ENCODE assay signal across 30 mouse cellular contexts in the genomic region with DNA sequence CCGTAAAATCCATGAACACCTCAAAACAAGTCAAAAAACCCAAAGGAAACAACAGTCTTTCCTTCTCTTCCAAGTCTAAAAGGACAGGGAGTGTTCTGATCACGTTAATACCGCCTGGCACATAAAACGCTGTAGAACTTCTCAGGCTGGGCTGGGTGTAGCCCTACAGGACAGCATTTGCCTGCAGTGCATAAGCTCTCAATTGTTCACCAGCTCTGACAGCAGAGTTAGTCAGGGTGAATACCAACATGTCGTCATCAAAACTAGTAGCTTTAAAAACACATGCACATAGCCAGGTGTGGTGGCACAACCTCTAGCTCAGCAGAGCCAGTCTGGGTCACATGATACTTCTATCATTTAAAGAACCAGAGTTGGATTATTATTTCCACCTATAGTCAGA. TPM values are rescaled to one million over a fixed set of nuclear protein-coding genes. Genes with fewer than 3 reads are reported as not detected.
A peak's percentile ranks its signal among the peaks of the same experiment; 100 is the strongest.
DNase-seq lines count a peak whose midpoint lies in the region; ATAC-seq and TF ChIP-seq lines count a peak whose summit lies in the region.
"Had no signal": no experiment of that assay in that cellular context is flagged by ENCODE, and none has a peak within 500 bp of the region (broad histone marks: within the 10 kb centered on the region; RNA-seq: fewer than 3 reads in every experiment).

No protein-coding gene starts in this region.

- no peaks in the 10 kb centered on the region for H3K9me3 ChIP-seq in limb, embryonic 15.5 days
- no peaks in the 10 kb centered on the region for H3K9me3 ChIP-seq in limb, embryonic 10.5 days (replicated peaks)
- no peaks in the 10 kb centered on the region for H3K9me3 ChIP-seq in stomach, postnatal 0 days (ENCODE audit: control insufficient read depth, low read length)
- H3K9me3 ChIP-seq: forebrain, embryonic 12.5 days; heart, embryonic 10.5 days; kidney, embryonic 15.5 days; lung, embryonic 15.5 days; midbrain, embryonic 15.5 days; neural tube, embryonic 13.5 days had no signal

- H3K4me3 ChIP-seq in limb, embryonic 15.5 days = no peak overlapping the region
- no peak overlapping the region for H3K4me3 ChIP-seq in limb, embryonic 10.5 days
- no peak overlapping the region for H3K4me3 ChIP-seq in embryonic fibroblast, embryonic 13.5 days (ENCODE audit: insufficient read depth, low read length)
- H3K4me3 ChIP-seq in stomach, postnatal 0 days (ENCODE audit: low read depth, low read length) = no peak overlapping the region
- H3K4me3 ChIP-seq: forebrain, embryonic 12.5 days; gastrocnemius, adult 2 months; heart, embryonic 10.5 days; kidney, embryonic 15.5 days; lung, embryonic 15.5 days; midbrain, embryonic 15.5 days; myocyte; neural tube, embryonic 13.5 days had no signal

- DNase-seq in cerebellum, adult 9-10 months = peak; percentile 31
- DNase-seq in cerebellum, postnatal 4 days (ENCODE audit: low spot score in 2 of 2) = no peak
- DNase-seq in limb, embryonic 10.5 days (ENCODE audit: low spot score) = no peak
- DNase-seq in stomach, postnatal 0 days (ENCODE audit: low spot score) = peak; percentile 37
- DNase-seq in testis, postnatal 14 days (ENCODE audit: low spot score) = no peak
- DNase-seq: adrenal gland, adult 8-10 months; cerebellum, adult 8-10 months; gastrocnemius, adult 2 months; heart, postnatal 4 days; lung, postnatal 36 days; retina, postnatal 1 day; right cerebral cortex, postnatal 25 days had no signal

- 87% methylated on average over 5 of the region's 5 CpGs for WGBS in limb, embryonic 15.5 days
- WGBS in limb, embryonic 10.5 days = 92% methylated on average over 5 of the region's 5 CpGs
- 63% methylated on average over 5 of the region's 5 CpGs for WGBS in stomach, postnatal 0 days

- no peak for ATAC-seq in limb, embryonic 15.5 days (ENCODE audit: insufficient number of reproducible peaks, low FRiP score, low TSS enrichment, low read depth)
- peak; percentile 18 for ATAC-seq in stomach, postnatal 0 days (ENCODE audit: low FRiP score, low TSS enrichment)
- no peak for ATAC-seq in megakaryocyte-erythroid progenitor cell, adult 5-6 weeks (replicated peaks; ENCODE audit: low FRiP score, low TSS enrichment, poor library complexity, severe bottlenecking)
- ATAC-seq: inflammation-experienced regulatory T-cells, adult 6 months; midbrain, embryonic 15.5 days had no signal

- TF ChIP-seq POLR2A in embryonic fibroblast, embryonic 13.5 days (IDR thresholded peaks at IDR 0.05; ENCODE audit: low read depth, low read length) = no peak

- no peaks in the 10 kb centered on the region for H3K27me3 ChIP-seq in limb, embryonic 15.5 days
- H3K27me3 ChIP-seq in limb, embryonic 10.5 days (ENCODE audit: low read depth, poor library complexity, severe bottlenecking) = no peaks in the 10 kb centered on the region
- no peaks in the 10 kb centered on the region for H3K27me3 ChIP-seq in stomach, postnatal 0 days (ENCODE audit: control insufficient read depth, insufficient read depth, low read length)
- H3K27me3 ChIP-seq: forebrain, embryonic 12.5 days; kidney, embryonic 15.5 days; lung, embryonic 15.5 days; midbrain, embryonic 15.5 days; neural tube, embryonic 13.5 days had no signal

- H3K4me1 ChIP-seq in limb, embryonic 15.5 days = peaks cover 35% of the 10 kb centered on the region
- peaks cover 30% of the 10 kb centered on the region for H3K4me1 ChIP-seq in limb, embryonic 10.5 days
- H3K4me1 ChIP-seq in embryonic fibroblast, embryonic 13.5 days (ENCODE audit: control insufficient read depth, insufficient read depth, low read length) = peaks cover 11% of the 10 kb centered on the region; the same call in 1 of the 2 replicates
- peaks cover 7% of the 10 kb centered on the region; the same call in 1 of the 2 replicates for H3K4me1 ChIP-seq in stomach, postnatal 0 days (replicated peaks; ENCODE audit: control insufficient read depth, insufficient read depth)

- H3K27ac ChIP-seq in limb, embryonic 15.5 days = 0 out of 2 replicates have a peak overlapping the region, but pooled peaks have one; percentile 11
- no peak overlapping the region for H3K27ac ChIP-seq in limb, embryonic 10.5 days
- H3K27ac ChIP-seq in embryonic fibroblast, embryonic 13.5 days (ENCODE audit: insufficient read depth, low read length) = peak overlapping the region; percentile 67; the same call in 1 of the 2 replicates
- peak overlapping the region; percentile 96 for H3K27ac ChIP-seq in stomach, postnatal 0 days (replicated peaks)
- H3K27ac ChIP-seq: gastrocnemius, adult 2 months; heart, embryonic 10.5 days; hindbrain, embryonic 14.5 days; liver, embryonic 14.5 days; lung, embryonic 15.5 days; neural tube, embryonic 13.5 days had no signal

- no peak for TF ChIP-seq EP300 in stomach, postnatal 0 days (optimal IDR thresholded peaks at IDR 0.05)

- peaks cover 45% of the 10 kb centered on the region for H3K36me3 ChIP-seq in limb, embryonic 15.5 days
- H3K36me3 ChIP-seq in limb, embryonic 10.5 days = peaks cover 50% of the 10 kb centered on the region
- peaks cover 11% of the 10 kb centered on the region for H3K36me3 ChIP-seq in stomach, postnatal 0 days (ENCODE audit: control insufficient read depth, insufficient read depth, low read length)

- TF ChIP-seq CTCF in embryonic fibroblast, embryonic 13.5 days (IDR thresholded peaks at IDR 0.05; ENCODE audit: borderline replicate concordance, insufficient read depth, low read length) = no peak
- no peak for TF ChIP-seq CTCF in stomach, postnatal 0 days (IDR thresholded peaks at IDR 0.05; ENCODE audit: low read depth)

- no peak overlapping the region for H3K9ac ChIP-seq in limb, embryonic 15.5 days
- H3K9ac ChIP-seq in stomach, postnatal 0 days (ENCODE audit: low read length) = no peak overlapping the region
- H3K9ac ChIP-seq: forebrain, embryonic 12.5 days; hindbrain, embryonic 14.5 days; kidney, embryonic 15.5 days; liver, embryonic 14.5 days; lung, embryonic 15.5 days; midbrain, embryonic 15.5 days; neural tube, embryonic 13.5 days had no signal

- no peak overlapping the region for H3K4me2 ChIP-seq in limb, embryonic 15.5 days
- no peak overlapping the region for H3K4me2 ChIP-seq in stomach, postnatal 0 days (replicated peaks; ENCODE audit: low read depth)
- H3K4me2 ChIP-seq: forebrain, embryonic 12.5 days; hindbrain, embryonic 14.5 days; kidney, embryonic 15.5 days; lung, embryonic 15.5 days; midbrain, embryonic 15.5 days; neural tube, embryonic 13.5 days had no signal

RNA-seq across cellular contexts. Expression of gene BC029722, which starts 1.6 kb away (rescaled TPM):
- polyA plus RNA-seq in limb, embryonic 15.5 days (2015; fragmentation: Nextera tagmentation; extraction: Ambion mirVana) = 21.5 and 21.7 TPM in 2 replicates
- 8.0 and 8.2 TPM in 2 replicates for polyA plus RNA-seq in limb, embryonic 10.5 days (2016; fragmentation: Nextera tagmentation; extraction: Ambion mirVana)
- 35.2 and 46.7 TPM in 2 replicates for polyA plus RNA-seq in embryonic fibroblast, embryonic 13.5 days (2011; ENCODE audit: insufficient read length, low read depth, missing spikeins)
- 26.8 and 29.8 TPM in 2 replicates for polyA plus RNA-seq in stomach, postnatal 0 days (2015; fragmentation: Nextera tagmentation; extraction: Ambion mirVana)
- 9.0 and 9.9 TPM in 2 replicates for total RNA-seq in megakaryocyte-erythroid progenitor cell, adult 5-6 weeks (2014; fragmentation: Nextera tagmentation)
- 4.4 and 10.3 TPM in 2 replicates for total RNA-seq in megakaryocyte-erythroid progenitor cell, adult 5-6 weeks (2017)

RNA-seq across cellular contexts. Expression of gene Eif6, which starts 5.9 kb away (rescaled TPM):
- 200 and 226 TPM in 2 replicates for polyA plus RNA-seq in limb, embryonic 15.5 days (2015; fragmentation: Nextera tagmentation; extraction: Ambion mirVana)
- polyA plus RNA-seq in limb, embryonic 10.5 days (2016; fragmentation: Nextera tagmentation; extraction: Ambion mirVana) = 250 and 301 TPM in 2 replicates
- polyA plus RNA-seq in embryonic fibroblast, embryonic 13.5 days (2011; ENCODE audit: insufficient read length, low read depth, missing spikeins) = 131 and 133 TPM in 2 replicates
- polyA plus RNA-seq in stomach, postnatal 0 days (2015; fragmentation: Nextera tagmentation; extraction: Ambion mirVana) = 310 and 318 TPM in 2 replicates
- total RNA-seq in megakaryocyte-erythroid progenitor cell, adult 5-6 weeks (2014; fragmentation: Nextera tagmentation) = 234 and 280 TPM in 2 replicates
- total RNA-seq in megakaryocyte-erythroid progenitor cell, adult 5-6 weeks (2017) = 50.6 and 110 TPM in 2 replicates

RNA-seq across cellular contexts. Expression of gene Fam83c, which starts 13.9 kb away (rescaled TPM):
- polyA plus RNA-seq in limb, embryonic 15.5 days (2015; fragmentation: Nextera tagmentation; extraction: Ambion mirVana) = 2.4 and 2.5 TPM in 2 replicates
- polyA plus RNA-seq in limb, embryonic 10.5 days (2016; fragmentation: Nextera tagmentation; extraction: Ambion mirVana) = 0.31 and 0.39 TPM in 2 replicates
- not detected in 2 replicates for polyA plus RNA-seq in embryonic fibroblast, embryonic 13.5 days (2011; ENCODE audit: insufficient read length, low read depth, missing spikeins)
- 2.7 and 4.4 TPM in 2 replicates for polyA plus RNA-seq in stomach, postnatal 0 days (2015; fragmentation: Nextera tagmentation; extraction: Ambion mirVana)
- total RNA-seq in megakaryocyte-erythroid progenitor cell, adult 5-6 weeks (2014; fragmentation: Nextera tagmentation) = not detected in 2 replicates
- not detected in 2 replicates for total RNA-seq in megakaryocyte-erythroid progenitor cell, adult 5-6 weeks (2017)
- total RNA-seq: gastrocnemius, adult 2 months; gastrocnemius, postnatal 4 days; heart, postnatal 4 days; layer of hippocampus, adult 18-20 months; layer of hippocampus, postnatal 14 days had no signal
- polyA plus RNA-seq: cortical plate, adult 2 months; inflammation-experienced regulatory T-cells, adult 6 months; myocyte had no signal

RNA-seq across cellular contexts. Expression of gene Mmp24, which starts 45.6 kb away (rescaled TPM):
- polyA plus RNA-seq in limb, embryonic 15.5 days (2015; fragmentation: Nextera tagmentation; extraction: Ambion mirVana) = 0.06 and 0.11 TPM in 2 replicates
- 0.05 TPM in 1 of 2 replicates, not detected in the other for polyA plus RNA-seq in limb, embryonic 10.5 days (2016; fragmentation: Nextera tagmentation; extraction: Ambion mirVana)
- 0.16 TPM in 1 of 2 replicates, not detected in the other for polyA plus RNA-seq in embryonic fibroblast, embryonic 13.5 days (2011; ENCODE audit: insufficient read length, low read depth, missing spikeins)
- 0.21 and 0.23 TPM in 2 replicates for polyA plus RNA-seq in stomach, postnatal 0 days (2015; fragmentation: Nextera tagmentation; extraction: Ambion mirVana)
- not detected in 2 replicates for total RNA-seq in megakaryocyte-erythroid progenitor cell, adult 5-6 weeks (2014; fragmentation: Nextera tagmentation)
- total RNA-seq in megakaryocyte-erythroid progenitor cell, adult 5-6 weeks (2017) = 0.05 TPM in 1 of 2 replicates, not detected in the other
- total RNA-seq: gastrocnemius, adult 2 months had no signal
- polyA plus RNA-seq: heart, embryonic 10.5 days; inflammation-experienced regulatory T-cells, adult 6 months; limb, embryonic 11.5 days had no signal

Comparison
In these comparisons a context has a peak if more than half of its experiments do, and no peak if none do; other contexts are left out.
1. DNase-seq: peak in cerebellum, adult 9-10 months (single experiment) and stomach, postnatal 0 days (single experiment); none in cerebellum, postnatal 4 days (0 of 2), limb, embryonic 10.5 days (single experiment) and testis, postnatal 14 days (single experiment).